Mouse (Mus musculus) left cerebral cortex, adult 9 months (tissue): ENCODE data around the gene Ciao2b.

Source experiments
- DNase-seq, 2 experiments: peaks; one replicate each; pipeline ENCODE4 v3.0.0; 2022; ENCODE audit warnings: low spot score in 2 of 2

Gene Ciao2b

GRCm38 (mm10) chr8:104620765-104621164 is 21.0 kb downstream of the Ciao2b start:
- DNase-seq = no peak

DNA sequence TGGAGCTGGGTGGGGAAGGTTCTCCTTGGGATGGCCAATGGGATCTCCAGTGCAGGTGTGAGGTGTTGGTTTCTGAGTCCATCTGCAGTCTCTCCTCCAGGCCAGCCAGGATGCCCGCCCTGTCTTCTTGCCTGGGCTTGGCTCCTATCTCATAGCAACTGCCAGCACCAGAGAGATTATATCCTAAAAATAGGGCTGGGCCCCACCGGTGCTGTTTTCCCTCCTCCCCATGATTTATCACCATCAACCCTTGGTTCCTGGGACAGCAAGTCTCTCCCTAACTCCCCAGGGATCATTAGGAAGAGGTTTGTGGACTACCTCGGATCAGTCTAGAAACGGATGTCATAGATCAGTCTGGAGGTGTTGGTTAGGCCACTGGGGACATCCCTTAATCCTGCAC is 28.6 kb downstream of the Ciao2b start:
- no peak for DNase-seq

DNA sequence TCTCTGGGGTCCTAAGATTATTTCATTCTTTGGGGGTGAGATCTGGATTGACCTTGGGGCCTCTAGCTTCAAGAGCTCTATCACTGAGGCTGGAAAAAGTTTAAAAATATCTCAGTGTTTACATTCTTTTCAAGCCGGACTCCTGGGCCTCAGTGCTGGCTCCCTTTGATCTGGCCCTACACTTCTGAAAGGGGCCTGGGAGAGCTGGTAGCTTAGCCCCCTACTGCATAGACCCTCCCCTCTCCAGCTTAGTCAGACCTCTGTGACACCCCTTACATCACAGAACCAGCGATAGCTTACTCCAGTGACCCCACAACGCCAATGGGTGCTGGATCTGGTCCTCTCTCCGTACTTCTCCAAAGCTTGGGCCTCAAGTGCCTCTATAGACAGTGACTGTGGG is 30.2 kb downstream of the Ciao2b start:
- DNase-seq = no peak

DNA sequence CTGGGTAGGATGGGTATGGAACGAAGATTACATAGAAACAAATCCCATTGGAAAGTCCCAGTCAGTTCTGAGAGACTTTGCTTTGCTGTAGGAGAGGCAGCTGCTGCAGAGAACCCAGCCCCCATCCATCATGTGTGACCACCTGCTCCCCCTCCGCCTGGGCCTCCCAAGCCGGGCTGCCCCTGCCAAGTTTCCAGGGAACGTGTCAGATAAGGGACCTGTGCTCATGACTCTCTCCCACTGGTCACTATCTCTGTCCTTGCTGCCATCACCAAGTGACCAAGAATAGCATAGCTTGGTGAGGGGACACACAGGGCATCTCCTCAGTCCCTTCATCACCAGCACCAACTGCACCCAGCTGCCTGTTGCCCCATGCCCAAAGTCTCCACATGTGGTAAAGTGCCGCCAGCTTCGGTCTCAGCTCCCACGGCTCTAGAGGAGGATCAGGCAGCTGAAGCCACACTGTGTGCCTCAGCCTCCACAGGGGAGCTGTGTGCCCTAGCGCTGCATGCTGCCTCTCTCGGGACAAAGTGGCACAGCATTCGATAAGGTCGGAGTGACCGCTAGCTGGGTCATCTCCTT is 31.5 kb downstream of the Ciao2b start:
- DNase-seq = no peak

DNA sequence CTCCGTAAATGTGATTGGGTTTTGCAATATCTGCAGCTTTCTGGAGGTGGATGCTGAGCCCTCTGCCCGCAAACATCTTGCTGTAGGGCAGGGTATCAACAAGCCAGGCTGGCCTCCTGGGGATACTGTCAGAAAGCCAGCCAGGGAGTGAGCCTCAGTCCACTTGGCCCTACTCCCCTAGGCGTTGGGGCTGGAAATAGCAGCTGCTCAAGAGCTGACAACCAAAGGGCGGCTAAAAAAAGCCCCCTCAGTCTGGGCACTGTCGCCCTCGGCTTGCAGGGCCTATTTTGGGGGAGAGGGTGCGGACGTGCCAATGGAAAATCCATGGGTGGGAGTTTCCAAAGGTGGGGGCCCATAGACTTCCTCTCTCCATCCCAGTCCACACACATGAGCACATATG is 32.5 kb downstream of the Ciao2b start:
- no peak for DNase-seq

GRCm38 (mm10) chr8:104607944-104608343 is 33.8 kb downstream of the Ciao2b start:
- DNase-seq = no peak

GRCm38 (mm10) chr8:104606329-104606728 is 35.4 kb downstream of the Ciao2b start:
- no peak for DNase-seq

DNA sequence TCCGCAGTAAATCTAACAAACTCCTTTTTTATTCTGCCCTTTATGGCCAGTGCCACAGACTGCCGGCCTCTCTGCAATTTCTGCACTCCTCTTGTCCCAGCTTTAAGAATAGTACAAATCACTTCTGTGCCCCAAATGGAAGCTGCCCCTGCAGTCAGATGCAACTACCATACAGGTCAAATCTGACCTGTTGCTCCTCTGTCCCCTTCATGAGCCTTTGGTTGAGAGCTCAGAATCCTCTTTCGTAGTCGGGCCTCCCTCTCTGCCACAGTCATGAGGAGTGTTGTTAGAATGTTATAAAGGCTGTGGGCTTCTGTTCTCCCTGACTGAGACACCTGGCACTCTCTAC is 38.5 kb downstream of the Ciao2b start:
- no peak for DNase-seq

DNA sequence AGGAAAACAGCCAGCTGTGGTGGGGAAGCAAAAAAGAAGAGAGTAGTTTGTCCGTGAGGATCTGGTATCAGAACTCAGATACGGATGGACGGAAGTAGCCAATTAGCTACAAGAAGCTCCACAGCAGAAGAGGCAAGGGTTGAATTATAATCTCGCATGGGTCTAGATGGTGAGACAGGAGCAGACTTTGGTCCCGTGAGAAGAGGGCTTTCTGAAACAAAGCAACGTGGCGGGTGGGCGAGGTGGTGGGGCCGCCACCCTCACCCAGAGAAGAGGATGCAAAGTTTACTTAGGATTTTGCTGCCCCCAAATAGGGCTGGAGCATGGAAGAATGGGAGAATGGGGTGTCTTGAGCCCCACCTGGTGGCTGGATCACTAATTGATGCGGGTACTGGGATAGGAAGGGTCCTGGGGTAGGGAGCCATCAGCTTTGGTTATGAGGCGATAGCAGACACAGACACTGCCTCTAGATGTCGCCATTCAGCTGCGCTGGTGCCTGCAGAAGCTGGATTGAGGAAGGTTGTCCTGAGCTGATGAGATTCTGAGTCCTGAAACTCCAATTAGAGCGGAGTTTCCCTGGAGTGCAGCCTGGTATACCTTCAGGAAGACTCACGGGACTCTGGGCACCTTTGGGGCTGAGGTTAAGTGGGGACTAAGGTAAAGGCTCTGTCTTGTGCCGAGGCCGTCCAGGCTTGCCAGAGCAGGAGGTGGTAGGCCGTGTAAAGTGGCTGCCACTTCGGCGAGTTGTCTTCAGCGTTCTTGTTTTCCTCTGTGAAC is 39.1 kb downstream of the Ciao2b start:
- DNase-seq = peak; percentile 61 to 89

DNA sequence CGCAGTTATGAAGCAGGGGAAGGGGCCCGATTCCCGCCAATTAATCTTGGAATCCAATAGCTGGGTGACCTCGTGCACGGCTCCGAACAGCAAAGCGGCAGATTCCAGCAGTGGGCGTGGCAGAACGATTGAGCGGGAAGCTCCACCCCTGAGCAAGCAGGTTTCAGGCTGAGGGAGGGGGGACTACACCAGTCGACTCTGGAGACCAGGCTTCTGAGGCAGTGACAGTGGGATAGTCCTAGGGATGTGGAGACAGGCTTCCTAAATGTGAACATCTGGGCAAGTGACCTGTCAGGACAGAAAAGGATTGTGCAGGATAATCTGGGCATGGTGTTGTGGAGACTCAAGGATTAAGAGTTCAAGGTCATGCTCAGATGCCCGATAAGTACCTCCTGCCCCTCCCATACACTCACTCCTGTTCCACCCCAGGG is 39.8 kb downstream of the Ciao2b start:
- no peak for DNase-seq

DNA sequence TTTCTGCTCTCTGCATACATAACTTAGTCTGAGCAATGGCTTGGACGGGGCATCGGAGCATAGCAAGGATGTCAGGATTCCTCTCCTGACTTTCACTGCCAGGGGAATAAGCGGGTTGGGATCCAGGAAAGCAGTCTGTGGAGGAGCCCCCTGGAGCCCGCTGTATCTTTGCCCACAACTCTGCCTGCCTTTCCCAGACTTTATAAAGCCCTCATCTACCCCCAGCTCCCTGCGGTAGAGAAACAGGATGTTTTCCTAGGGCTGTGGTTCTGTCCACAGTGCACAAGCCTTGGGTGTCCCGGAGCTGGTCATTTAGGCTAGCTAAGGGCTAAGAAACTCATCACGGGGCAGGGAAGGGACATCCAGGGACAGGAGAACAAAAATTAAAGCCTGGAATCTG is 40.4 kb downstream of the Ciao2b start:
- DNase-seq = no peak

- no peak for DNase-seq
Measured at GRCm38 (mm10) chr8:104598496-104598895, 43.3 kb downstream of the Ciao2b start.

DNA sequence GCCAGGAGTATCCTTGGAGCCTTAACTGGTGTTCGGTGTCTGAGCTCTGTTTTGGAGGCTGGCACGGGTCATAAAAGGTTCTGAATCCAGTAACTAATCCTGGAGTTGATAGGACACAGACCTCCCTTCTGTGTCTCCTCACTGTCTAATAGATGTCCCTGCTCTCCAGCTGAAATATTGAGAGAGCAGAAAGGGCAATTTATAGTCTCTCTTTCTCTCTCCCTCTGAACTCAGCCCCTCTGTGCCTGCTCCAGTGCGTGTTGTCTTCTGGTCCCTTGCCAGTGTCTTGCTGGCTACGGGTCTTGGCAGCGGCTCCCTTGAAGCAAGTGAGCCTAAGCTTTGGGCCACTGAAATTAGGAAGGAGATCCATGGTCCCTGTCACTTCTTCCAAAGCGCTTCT is 44.1 kb downstream of the Ciao2b start:
- no peak for DNase-seq

DNA sequence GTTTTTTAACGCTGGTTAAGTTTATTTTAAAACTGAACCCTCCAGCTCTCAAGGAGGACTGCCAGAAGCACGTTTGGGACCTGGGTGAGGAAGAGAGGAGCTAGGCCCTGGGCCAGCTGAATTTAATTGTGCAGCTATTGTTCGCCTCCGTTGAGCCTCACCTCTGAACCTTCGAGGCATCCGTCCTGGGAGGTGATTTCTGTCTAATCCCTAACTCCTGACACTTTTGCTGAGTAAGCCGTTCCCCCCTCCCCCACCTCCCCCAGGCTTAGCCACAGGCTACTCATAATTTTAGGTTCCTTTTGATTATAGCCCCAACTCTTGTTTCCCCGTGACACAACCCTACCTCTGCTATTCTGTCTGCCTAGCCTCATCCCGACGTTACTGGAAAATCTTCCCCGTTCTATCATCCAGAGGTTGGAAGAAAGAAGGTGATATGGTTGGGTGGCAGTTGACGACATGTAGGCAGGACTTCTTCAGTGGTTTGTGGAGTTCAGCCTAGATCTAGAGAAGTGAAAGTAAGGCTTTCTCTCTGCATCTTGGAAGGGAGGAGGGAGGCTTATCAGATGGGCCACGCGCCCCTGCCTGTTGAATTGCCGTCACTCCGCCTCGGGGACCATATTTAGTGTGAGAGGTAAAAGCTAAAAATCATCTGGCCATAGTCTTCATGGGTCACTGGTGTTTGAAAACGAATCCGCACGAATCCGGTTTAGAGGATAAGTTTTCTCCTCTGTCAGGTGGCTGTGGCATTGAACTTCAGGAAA is 45.8 kb downstream of the Ciao2b start:
- no peak for DNase-seq

GRCm38 (mm10) chr8:104594611-104595362 is 47.0 kb downstream of the Ciao2b start:
- no peak for DNase-seq

- DNase-seq = no peak
Measured at GRCm38 (mm10) chr8:104593536-104594325, 48.0 kb downstream of the Ciao2b start.

DNA sequence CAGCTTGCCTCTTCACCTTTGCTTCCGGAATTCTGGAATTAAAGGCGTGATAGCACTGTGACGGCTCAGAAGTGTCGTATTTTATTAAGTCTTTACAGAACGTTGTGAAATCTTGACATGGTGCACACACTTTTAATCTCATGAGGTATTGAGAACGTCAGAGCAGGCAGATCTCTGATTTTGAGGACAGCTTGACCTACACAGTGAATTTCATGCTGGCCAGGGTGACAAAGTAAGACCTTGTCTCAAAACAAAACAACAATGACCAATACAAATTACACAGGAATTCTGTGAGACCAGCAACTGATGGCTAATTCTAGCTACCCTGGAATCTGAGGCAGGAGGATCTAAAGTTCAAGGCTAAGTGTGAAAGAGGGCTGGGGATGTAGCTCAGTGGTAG is 49.2 kb downstream of the Ciao2b start:
- no peak for DNase-seq

- no peak for DNase-seq
Measured at GRCm38 (mm10) chr8:104591856-104592255, 49.9 kb downstream of the Ciao2b start.

GRCm38 (mm10) chr8:104591133-104591834 is 50.5 kb downstream of the Ciao2b start, which contains the start of gene Pdp2:
Gene Pdp2 (plus strand): TSS chr8:104591451.
- peak; percentile 87 to 97 for DNase-seq

DNA sequence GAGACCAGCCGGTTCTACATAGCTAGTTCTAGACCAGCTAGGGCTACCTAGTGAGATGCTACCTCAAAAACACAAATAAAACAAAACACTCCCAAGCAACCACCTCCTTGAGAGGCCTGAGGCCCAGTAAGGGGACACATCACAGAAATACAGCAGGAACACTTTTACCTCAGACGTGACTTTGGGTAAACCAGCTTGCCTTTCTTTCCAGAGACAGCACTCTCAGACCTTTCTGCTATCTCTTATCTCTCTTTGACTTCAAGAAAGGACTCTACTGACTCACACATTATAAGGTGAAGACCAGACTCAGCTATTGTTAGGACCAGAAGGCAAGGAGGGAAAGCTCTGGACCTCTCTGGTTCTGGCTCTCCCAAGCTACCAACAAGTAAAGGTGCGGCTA is 51.5 kb downstream of the Ciao2b start:
- no peak for DNase-seq
